Mouse (Mus musculus) forebrain, embryonic 14.5 days (tissue): ENCODE data around the gene Txndc17. TPM values are rescaled to one million over a fixed set of nuclear protein-coding genes. Genes with fewer than 3 reads are reported as not detected.
A peak's percentile ranks its signal among the peaks of the same experiment; 100 is the strongest.

Source experiments
- ATAC-seq: fragments of 200-750 bp; cut with Nextera tagmentation; 2 replicates; pipeline ENCODE4 v1.8.0; 2017; ENCODE audit warnings: mild to moderate bottlenecking, moderate library complexity
- DNase-seq: peaks from one replicate; pipeline ENCODE4 v3.0.0-alpha.2; 2015; ENCODE audit warnings: low spot score
- H3K27ac ChIP-seq: fragments of 300-500 bp; sonication (generic); 2 replicates; pipeline ENCODE4 v1.5.1; 2014; ENCODE audit warnings: low read depth, mild to moderate bottlenecking, control low read depth, low read length, moderate library complexity
- H3K27me3 ChIP-seq: fragments of 300-500 bp; sonication (generic); replicated peaks from 2 replicates; pipeline ENCODE4 v1.6.1; 2014; ENCODE audit warnings: low read length, control low read depth, mixed read lengths; ENCODE audit not compliant: control insufficient read depth, insufficient read depth
- H3K36me3 ChIP-seq: fragments of 300-500 bp; sonication (generic); 2 replicates; pipeline ENCODE4 v1.6.1; 2014; ENCODE audit warnings: low read length, control low read depth; ENCODE audit not compliant: control insufficient read depth, insufficient read depth
- H3K4me1 ChIP-seq: fragments of 300-500 bp; sonication (generic); 2 replicates; pipeline ENCODE4 v1.6.1; 2014; ENCODE audit warnings: antibody characterized with exemption, low read length, control low read depth; ENCODE audit not compliant: control insufficient read depth, insufficient read depth
- H3K4me2 ChIP-seq: fragments of 300-500 bp; sonication (generic); 2 replicates; pipeline ENCODE4 v1.6.1; 2014; ENCODE audit warnings: mild to moderate bottlenecking, control low read depth, low read length
- H3K4me3 ChIP-seq: fragments of 300-500 bp; sonication (generic); 2 replicates; pipeline ENCODE4 v1.5.1; 2014; ENCODE audit warnings: low read depth, low read length, control low read depth
- H3K9ac ChIP-seq: fragments of 300-500 bp; sonication (generic); 2 replicates; pipeline ENCODE4 v1.6.1; 2014; ENCODE audit warnings: mild to moderate bottlenecking, low read length, control low read depth, moderate library complexity
- H3K9me3 ChIP-seq: fragments of 300-500 bp; sonication (generic); replicated peaks from 2 replicates; pipeline ENCODE4 v1.6.1; 2016; ENCODE audit warnings: low read length, control low read depth, mixed read lengths; ENCODE audit not compliant: control insufficient read depth
- WGBS: fragments of 180-500 bp; shearing (Covaris S2); extraction: QIAGEN DNeasy Blood & Tissue Kit; methylation state at CpG from one replicate; pipeline ENCODE4 v1.1.7; 2014; 5-methylcytosine and 5-hydroxymethylcytosine counted together
- polyA plus RNA-seq: library from polyadenylated mRNA; unstranded; fragments of >200 nt; fragmentation: Nextera tagmentation; extraction: Ambion mirVana; gene quantifications from 2 replicates; pipeline ENCODE4 v1.2.1, GENCODE M21; 2014

The Txndc17 gene
- polyA plus RNA-seq, 1 experiment from 2014 or later, result 131 TPM

DNA sequence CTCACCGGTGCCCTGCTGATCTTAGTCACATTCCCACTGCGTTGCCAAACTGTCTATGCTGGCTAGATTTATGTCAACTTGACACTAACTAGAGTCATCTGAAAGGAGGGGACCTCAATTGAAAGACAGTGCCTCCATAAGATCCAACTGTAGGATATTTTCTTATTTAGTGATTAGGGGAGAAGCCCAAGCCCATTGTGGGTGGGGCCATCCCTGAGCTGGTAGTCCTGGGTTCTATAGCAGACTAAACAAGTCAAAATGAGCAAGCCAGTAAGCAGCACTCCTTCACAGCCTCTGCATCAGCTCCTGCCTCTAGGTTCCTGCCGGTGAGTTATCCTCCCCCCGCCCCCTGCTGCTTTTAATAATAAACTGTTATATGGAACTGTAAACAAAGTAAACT lies 26.2 kb upstream of the Txndc17 start:
- Histone ChIP-seq H3K36me3 (peaks cover 43% of the 10 kb centered on the region), H3K27ac (no peak overlapping the region), H3K9me3 (no peaks in the 10 kb centered on the region), H3K9ac (no peak overlapping the region), H3K4me2 (no peak overlapping the region), H3K4me3 (no peak overlapping the region), H3K4me1 (no peaks in the 10 kb centered on the region), H3K27me3 (no peaks in the 10 kb centered on the region)
- WGBS, result 88% methylated on average over 4 of the region's 4 CpGs
- DNase-seq (no peak), ATAC-seq (no peak)

DNA sequence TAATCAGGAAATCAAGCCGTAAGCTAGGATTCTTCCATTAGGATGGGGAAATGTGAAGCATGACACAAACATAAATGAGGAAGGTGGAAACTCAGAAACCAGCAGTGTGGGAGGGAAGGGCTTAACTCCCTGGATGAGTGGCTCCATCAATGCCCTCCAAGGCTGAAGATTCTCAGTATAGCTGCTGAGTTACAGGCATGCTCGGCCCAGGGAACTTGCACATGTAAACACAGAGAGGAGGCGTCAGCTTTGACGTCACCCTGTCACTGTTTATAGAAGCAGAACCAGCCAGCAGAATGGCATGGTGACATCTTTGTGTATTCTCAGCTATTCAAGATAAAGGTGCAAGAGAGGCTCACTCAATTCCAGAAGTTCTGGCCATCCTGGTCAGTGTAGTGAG lies 23.1 kb upstream of the Txndc17 start:
- ATAC-seq (no peak), DNase-seq (no peak)
- no peak overlapping the region for H3K4me3 ChIP-seq
- no peaks in the 10 kb centered on the region for H3K4me1 ChIP-seq
- H3K9me3 ChIP-seq, result no peaks in the 10 kb centered on the region
- no peaks in the 10 kb centered on the region for H3K27me3 ChIP-seq
- H3K4me2 ChIP-seq, result no peak overlapping the region
- no peak overlapping the region for H3K9ac ChIP-seq
- H3K36me3 ChIP-seq, result peaks cover 44% of the 10 kb centered on the region
- 88% methylated on average over 4 of the region's 4 CpGs for WGBS
- H3K27ac ChIP-seq, result no peak overlapping the region

DNA sequence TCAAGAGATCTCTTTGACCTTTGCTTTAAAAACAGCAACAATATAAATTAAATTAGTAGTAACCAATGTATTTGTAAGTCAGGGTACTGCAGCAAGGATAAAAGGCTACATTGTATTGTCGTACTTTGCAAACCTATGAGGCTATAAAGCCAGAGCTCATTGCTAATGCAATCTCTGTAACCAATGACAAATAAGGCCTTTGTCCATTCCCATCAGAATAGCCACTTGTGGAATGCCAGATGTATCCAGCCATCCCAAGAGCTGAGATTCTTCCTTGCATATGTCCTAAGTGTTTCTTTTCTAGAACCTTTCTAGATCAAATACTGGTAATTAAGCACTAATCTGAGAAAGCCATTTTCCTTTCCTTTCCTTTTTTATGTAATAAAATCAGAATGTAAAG lies 16.5 kb upstream of the Txndc17 start:
- H3K9ac ChIP-seq, result no peak overlapping the region
- H3K36me3 ChIP-seq, result peaks cover 63% of the 10 kb centered on the region
- H3K4me1 ChIP-seq, result no peaks in the 10 kb centered on the region
- 89% methylated on average over 1 of the region's 1 CpGs for WGBS
- H3K4me3 ChIP-seq, result no peak overlapping the region
- DNase-seq (no peak), ATAC-seq (no peak)
- no peaks in the 10 kb centered on the region for H3K27me3 ChIP-seq
- H3K27ac ChIP-seq, result no peak overlapping the region
- no peak overlapping the region for H3K4me2 ChIP-seq
- no peaks in the 10 kb centered on the region for H3K9me3 ChIP-seq

DNA sequence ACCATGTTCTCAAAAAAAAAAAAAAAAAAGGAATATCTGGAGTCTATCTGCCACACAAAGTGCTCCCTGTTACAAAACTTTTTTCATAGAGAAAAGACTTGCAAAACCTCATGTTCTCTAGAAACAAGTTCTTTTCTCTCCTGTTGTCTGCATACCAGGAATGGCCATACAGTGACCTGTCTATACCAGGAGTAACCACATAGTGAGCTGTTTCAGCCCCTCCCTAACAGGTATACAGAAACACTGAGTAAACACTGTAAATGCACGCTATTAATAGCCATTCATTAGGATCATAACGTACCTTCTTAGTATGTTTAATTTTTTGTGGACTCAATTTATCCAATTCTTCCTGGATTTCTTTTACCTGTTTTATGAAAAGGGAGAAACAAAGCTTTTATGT lies 13.1 kb upstream of the Txndc17 start:
- ATAC-seq (no peak), DNase-seq (no peak)
- no peak overlapping the region for H3K4me3 ChIP-seq
- no peaks in the 10 kb centered on the region for H3K4me1 ChIP-seq
- WGBS, result 93% methylated on average over 2 of the region's 2 CpGs
- H3K4me2 ChIP-seq, result no peak overlapping the region
- H3K36me3 ChIP-seq, result peaks cover 71% of the 10 kb centered on the region
- no peak overlapping the region for H3K27ac ChIP-seq
- no peaks in the 10 kb centered on the region for H3K27me3 ChIP-seq
- no peaks in the 10 kb centered on the region for H3K9me3 ChIP-seq
- H3K9ac ChIP-seq, result no peak overlapping the region

- H3K9ac ChIP-seq, result no peak overlapping the region
- no peaks in the 10 kb centered on the region for H3K4me1 ChIP-seq
- H3K36me3 ChIP-seq, result peaks cover 62% of the 10 kb centered on the region
- no peaks in the 10 kb centered on the region for H3K27me3 ChIP-seq
- no peak overlapping the region for H3K27ac ChIP-seq
- no peaks in the 10 kb centered on the region for H3K9me3 ChIP-seq
- H3K4me3 ChIP-seq, result no peak overlapping the region
- no peak overlapping the region for H3K4me2 ChIP-seq
- ATAC-seq (no peak), DNase-seq (no peak)
- 88% methylated on average over 8 of the region's 8 CpGs for WGBS
These were observed 10.8 kb upstream of the Txndc17 start for GRCm38 (mm10) chr11:72196506-72196905.

GRCm38 (mm10) chr11:72203440-72203839 lies 3.9 kb upstream of the Txndc17 start:
- H3K36me3 ChIP-seq, result peaks cover 27% of the 10 kb centered on the region
- no peak for ATAC-seq
- DNase-seq, result no peak
- H3K9ac ChIP-seq, result no peak overlapping the region
- peaks cover 15% of the 10 kb centered on the region for H3K4me1 ChIP-seq
- 73% methylated on average over 1 of the region's 1 CpGs for WGBS
- H3K4me2 ChIP-seq, result no peak overlapping the region
- H3K27me3 ChIP-seq, result no peaks in the 10 kb centered on the region
- H3K27ac ChIP-seq, result no peak overlapping the region
- H3K4me3 ChIP-seq, result no peak overlapping the region
- no peaks in the 10 kb centered on the region for H3K9me3 ChIP-seq

GRCm38 (mm10) chr11:72205256-72205655 lies 2.1 kb upstream of the Txndc17 start:
- peak overlapping the region; percentile 89 for H3K4me2 ChIP-seq
- H3K4me3 ChIP-seq, result peak overlapping the region; percentile 85; the same call in 1 of the 2 replicates
- no peaks in the 10 kb centered on the region for H3K27me3 ChIP-seq
- H3K36me3 ChIP-seq, result peaks cover 19% of the 10 kb centered on the region
- H3K9ac ChIP-seq, result peak overlapping the region; percentile 89; the same call in 1 of the 2 replicates
- WGBS, result 82% methylated on average over 6 of the region's 6 CpGs
- H3K9me3 ChIP-seq, result no peaks in the 10 kb centered on the region
- DNase-seq (no peak), ATAC-seq (no peak)
- H3K27ac ChIP-seq, result no peak overlapping the region
- peaks cover 15% of the 10 kb centered on the region for H3K4me1 ChIP-seq

DNA sequence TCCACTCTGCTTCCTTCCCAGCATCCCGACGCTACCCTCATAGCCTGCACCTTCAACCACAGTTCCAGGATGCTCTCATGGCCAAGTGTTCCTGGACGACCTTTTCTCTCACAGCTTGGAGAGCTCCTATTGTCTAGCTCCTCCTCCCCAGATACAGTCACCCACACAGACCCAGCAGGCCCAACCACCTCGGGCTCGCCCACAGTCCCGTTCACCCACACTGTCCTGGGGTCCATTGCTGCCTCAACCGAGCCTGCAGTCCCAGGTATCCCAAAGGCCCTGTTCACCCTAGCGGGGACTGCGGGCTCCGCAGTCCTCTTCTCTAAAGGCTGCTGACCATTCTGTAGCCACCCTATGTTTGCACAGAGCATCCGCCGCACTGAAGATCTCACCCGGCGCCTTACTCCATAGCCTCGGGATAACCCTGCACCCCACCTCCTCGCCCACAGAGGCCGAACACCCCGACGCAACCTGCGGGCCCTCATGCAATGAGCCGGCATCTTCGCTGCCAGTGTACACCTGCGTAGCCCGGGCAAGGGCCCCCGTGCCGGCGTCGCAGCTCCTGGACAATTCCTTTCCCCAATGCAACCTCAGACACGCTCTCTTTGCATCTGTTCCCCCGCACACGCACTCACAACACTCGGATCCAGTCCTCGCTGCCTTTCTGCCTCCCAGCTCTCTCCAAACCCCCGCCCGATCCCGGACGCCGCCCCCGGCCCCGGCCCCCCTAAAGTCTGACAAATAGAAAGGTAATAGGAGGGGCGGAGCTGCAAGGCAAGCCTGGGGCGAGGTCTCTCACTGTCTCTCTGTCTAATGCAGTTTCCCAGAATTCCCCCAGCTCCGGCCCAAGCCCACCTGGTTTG lies 775 bp upstream of the Txndc17 start, which contains the start of gene Gm43951:
Gm43951 (minus strand) TSS at position 500 of the 863 bp plus-strand sequence.
- DNase-seq, result peak; percentile 38
- Histone ChIP-seq H3K36me3 (peaks cover 25% of the 10 kb centered on the region), H3K9me3 (no peaks in the 10 kb centered on the region), H3K4me1 (peaks cover 15% of the 10 kb centered on the region), H3K27me3 (no peaks in the 10 kb centered on the region), H3K4me3 (peak within 1 kb of the TSS; percentile 85), H3K4me2 (peak within 1 kb of the TSS; percentile 89), H3K9ac (peak within 1 kb of the TSS; percentile 89), H3K27ac (peak within 1 kb of the TSS; percentile 68)
- ATAC-seq, result peak; percentile 35
- WGBS, result under 1% methylated on average over 43 of the region's 43 CpGs

DNA sequence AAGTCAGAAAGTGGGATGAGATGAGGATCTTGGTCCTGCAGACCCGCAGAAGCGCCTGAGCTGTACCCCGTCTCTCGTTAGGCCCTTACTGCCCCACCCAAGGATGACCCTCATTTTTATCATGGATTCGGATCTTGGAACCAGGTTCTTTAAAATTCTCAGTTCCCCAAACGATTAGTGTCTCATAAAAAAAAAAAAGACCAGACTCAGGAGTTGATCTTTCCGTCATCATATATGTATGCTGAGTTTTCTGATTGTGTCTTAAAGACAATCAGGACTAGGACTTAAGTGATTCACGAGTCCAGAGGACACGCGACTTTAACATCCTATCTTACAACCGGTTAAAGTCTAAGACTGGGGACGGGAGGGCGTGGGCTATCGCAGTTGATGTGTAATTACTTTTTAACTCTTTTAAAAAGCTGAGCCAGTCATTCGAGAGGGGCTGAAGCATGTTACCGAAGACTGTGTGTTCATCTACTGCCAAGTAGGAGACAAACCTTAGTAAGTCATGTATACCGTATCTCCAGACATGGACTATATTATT lies 559 bp downstream of the Txndc17 start:
- WGBS, result 21% methylated on average over 17 of the region's 17 CpGs
- DNase-seq, result no peak
- H3K4me1 ChIP-seq, result peaks cover 15% of the 10 kb centered on the region
- H3K4me3 ChIP-seq, result peak overlapping the region; percentile 85
- H3K9me3 ChIP-seq, result no peaks in the 10 kb centered on the region
- H3K36me3 ChIP-seq, result peaks cover 26% of the 10 kb centered on the region
- no peaks in the 10 kb centered on the region for H3K27me3 ChIP-seq
- no peak overlapping the region for H3K27ac ChIP-seq
- peak overlapping the region; percentile 89 for H3K9ac ChIP-seq
- ATAC-seq, result no peak
- H3K4me2 ChIP-seq, result peak overlapping the region; percentile 89
